Mouse (Mus musculus): Measurements from ENCODE around the gene Gm20388.
A peak's percentile ranks its signal among the peaks of the same experiment; 100 is the strongest.

The Gm20388 gene

DNA sequence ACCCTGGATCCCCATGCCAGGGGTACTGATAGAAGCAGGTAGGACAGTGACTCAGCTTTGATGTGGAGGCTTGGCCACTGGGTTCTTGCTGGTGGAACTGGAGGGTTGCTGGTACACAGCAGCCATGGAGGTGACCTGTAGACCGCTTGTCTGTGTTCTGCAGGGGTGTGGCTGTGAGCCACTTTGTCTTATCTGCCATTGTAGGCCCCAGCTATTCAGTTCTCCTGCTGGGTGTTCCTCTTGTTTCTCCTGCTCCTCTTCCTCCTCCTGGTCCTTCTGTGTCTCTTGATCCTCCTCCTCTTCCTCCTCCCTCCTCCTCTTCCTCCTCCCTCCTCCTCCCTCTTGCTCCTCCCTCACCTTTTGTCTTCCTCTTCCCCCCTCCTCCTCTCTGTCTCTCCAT, 614.5 kb downstream of the Gm20388 start:
- no peak for DNase-seq (ENCODE audit: low read depth, low spot score)

- no peak for DNase-seq (ENCODE audit: low read depth, low spot score)
Observed at GRCm38 (mm10) chr8:120525832-120526231, 615.2 kb downstream of the Gm20388 start.

DNA sequence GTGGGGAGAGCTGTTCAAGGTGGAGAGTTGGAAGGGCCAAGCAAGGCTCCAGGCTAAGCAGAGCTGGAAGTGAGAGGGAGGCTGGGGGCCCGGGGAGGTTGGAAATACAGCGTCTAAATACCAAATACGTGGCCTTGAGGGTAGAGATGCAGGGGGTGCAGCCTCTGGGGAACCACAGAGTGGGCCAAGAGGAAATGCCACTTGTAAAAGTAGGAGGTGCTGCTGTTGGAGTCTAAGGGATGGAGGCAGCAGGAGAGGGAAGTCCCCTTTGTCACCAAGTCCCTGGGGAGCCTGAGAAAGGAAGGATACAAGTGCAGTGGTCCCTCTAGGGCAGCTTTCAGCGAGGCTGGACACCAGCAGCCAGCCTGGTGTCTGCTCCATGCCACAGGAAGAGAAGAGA, 615.9 kb downstream of the Gm20388 start:
- no peak for DNase-seq (ENCODE audit: low read depth, low spot score)

DNA sequence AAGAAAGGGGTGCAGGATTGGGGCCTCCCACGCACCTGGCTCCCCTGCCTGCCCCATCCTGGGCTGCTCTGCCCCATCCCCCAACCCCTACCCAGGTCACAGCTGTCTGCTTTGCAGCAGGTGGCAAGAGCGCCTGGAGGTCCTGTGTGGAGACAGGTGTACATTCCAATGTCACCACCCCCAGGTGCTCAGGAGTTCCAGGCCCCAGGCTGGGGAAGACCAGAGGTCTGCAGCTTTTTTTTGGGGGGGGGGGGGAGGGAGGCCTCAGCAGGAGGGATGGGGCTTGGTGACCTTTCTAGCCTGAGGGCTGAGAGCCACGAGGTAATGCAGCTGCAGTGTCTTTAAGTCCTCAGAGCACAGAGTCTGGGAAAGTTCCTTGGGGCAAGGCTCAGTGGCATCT, 617.7 kb downstream of the Gm20388 start:
- no peak for DNase-seq (ENCODE audit: low read depth, low spot score)

DNA sequence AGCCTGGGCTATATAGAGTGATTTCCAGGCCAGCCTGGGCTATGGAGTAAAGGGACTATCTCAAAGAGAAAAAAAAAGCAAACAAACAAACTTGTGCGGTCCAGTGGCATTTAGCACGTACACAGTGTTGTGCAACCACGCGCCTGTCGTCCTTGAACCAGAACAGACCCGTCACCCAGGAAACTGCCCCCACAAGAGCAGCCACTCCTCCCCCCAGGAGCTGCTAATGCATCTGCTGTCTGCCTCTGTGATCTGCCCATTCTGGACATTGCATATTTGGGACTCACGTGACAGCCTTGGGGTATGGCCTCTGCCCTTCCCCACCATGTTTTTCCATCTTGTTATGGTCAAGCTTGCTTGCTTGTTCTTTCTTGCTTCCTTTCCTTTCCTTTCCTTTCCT, 618.6 kb downstream of the Gm20388 start:
- no peak for DNase-seq (ENCODE audit: low read depth, low spot score)

GRCm38 (mm10) chr8:120530954-120531656, 620.5 kb downstream of the Gm20388 start:
- DNase-seq (ENCODE audit: low read depth, low spot score) = no peak

GRCm38 (mm10) chr8:120531775-120532516, 621.3 kb downstream of the Gm20388 start:
- DNase-seq (ENCODE audit: low read depth, low spot score) = no peak

GRCm38 (mm10) chr8:120532517-120533215, 622.0 kb downstream of the Gm20388 start:
- DNase-seq (ENCODE audit: low read depth, low spot score) = no peak

- no peak for DNase-seq (ENCODE audit: low read depth, low spot score)
Observed at GRCm38 (mm10) chr8:120533380-120533779, 622.7 kb downstream of the Gm20388 start.

GRCm38 (mm10) chr8:120534080-120534479, 623.4 kb downstream of the Gm20388 start:
- DNase-seq (ENCODE audit: low read depth, low spot score) = no peak

GRCm38 (mm10) chr8:120534504-120535368, 624.1 kb downstream of the Gm20388 start:
- peak; percentile 72 for DNase-seq (ENCODE audit: low read depth, low spot score)

DNA sequence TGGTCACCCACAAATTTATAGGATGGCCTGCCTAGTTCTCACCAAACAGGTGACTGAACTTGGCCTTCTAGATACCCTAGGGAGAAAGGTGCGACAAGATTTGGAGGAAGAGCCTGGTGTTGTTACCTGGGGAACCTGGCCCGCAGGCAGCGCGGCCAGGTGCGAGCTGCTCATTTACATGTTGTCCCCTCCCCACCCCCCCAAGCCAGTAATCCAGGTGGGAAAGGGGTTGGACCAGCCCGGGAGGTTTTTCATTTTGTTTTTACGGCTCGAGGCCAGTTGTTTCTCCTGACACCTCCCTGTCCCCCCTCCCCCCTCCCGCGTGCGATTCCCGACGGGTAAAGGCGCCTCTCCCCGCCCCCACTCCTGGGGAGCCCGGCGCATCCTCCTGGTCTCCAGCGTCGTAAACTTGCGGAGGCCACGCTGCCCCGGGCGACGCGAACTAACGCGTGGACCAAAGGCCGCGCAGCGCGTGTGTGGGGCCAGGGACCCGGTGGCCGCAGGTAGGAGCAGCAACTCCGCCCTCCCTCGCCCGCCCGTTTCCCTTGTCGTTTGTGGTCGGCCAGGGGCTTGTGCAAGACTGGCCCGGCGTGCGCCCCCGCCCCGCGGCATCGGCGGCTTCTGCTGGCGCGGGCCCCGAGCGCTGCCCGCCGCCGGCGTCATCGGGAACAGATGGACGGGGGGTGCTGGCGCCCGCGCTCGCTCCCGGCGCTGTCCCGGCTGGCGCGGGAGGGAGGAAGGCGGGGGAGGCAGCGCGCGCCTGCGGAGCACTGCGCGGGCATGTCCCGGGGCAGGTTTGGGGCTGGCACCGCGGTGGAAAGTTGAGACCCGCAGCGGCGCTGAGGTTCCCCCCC, 625.0 kb downstream of the Gm20388 start:
- DNase-seq (ENCODE audit: low read depth, low spot score) = no peak

- DNase-seq (ENCODE audit: low read depth, low spot score) = peak; percentile 46
Observed at GRCm38 (mm10) chr8:120536306-120537206, 625.9 kb downstream of the Gm20388 start.

GRCm38 (mm10) chr8:120537207-120537817, 626.7 kb downstream of the Gm20388 start:
- peak; percentile 74 for DNase-seq (ENCODE audit: low read depth, low spot score)

- DNase-seq (ENCODE audit: low read depth, low spot score) = peak; percentile 36
Observed at GRCm38 (mm10) chr8:120537818-120538396, 627.3 kb downstream of the Gm20388 start.

- DNase-seq (ENCODE audit: low read depth, low spot score) = peak; percentile 44
Observed at GRCm38 (mm10) chr8:120538397-120539240, 628.0 kb downstream of the Gm20388 start.

- DNase-seq (ENCODE audit: low read depth, low spot score) = no peak
Observed at GRCm38 (mm10) chr8:120539381-120539774, 628.7 kb downstream of the Gm20388 start.

Measured in c-Kit-negative CD71-positive TER-119-positive erythroid progenitor cells, embryonic 14.5 days (primary cell).